Mouse (Mus musculus) intestine, embryonic 14.5 days (tissue): ENCODE results near the gene Tubb4a. TPM values are rescaled to one million over a fixed set of nuclear protein-coding genes. Genes with fewer than 3 reads are reported as not detected.
A peak's percentile ranks its signal among the peaks of the same experiment; 100 is the strongest.

ENCODE experiments used
- ATAC-seq: fragments of 200-750 bp; cut with Nextera tagmentation; replicated peaks from 2 replicates; pipeline ENCODE4 v1.8.0; 2017; ENCODE audit warnings: low read depth, moderate number of reproducible peaks, moderate TSS enrichment, moderate library complexity; ENCODE audit not compliant: low FRiP score, low TSS enrichment
- DNase-seq: peaks from one replicate; pipeline ENCODE4 v3.0.0-alpha.2; 2018; ENCODE audit warnings: low spot score
- H3K27ac ChIP-seq: fragments of 300-500 bp; sonication (generic); 2 replicates; pipeline ENCODE4 v1.5.1; 2014; ENCODE audit warnings: low read depth, mild to moderate bottlenecking, control low read depth
- H3K27me3 ChIP-seq: fragments of 300-500 bp; sonication (generic); replicated peaks from 2 replicates; pipeline ENCODE4 v1.6.1; 2014; ENCODE audit warnings: low read length, control low read depth; ENCODE audit not compliant: control insufficient read depth, insufficient read depth
- H3K36me3 ChIP-seq: fragments of 300-500 bp; sonication (generic); 2 replicates; pipeline ENCODE4 v1.6.1; 2014; ENCODE audit warnings: low read length, control low read depth; ENCODE audit not compliant: control insufficient read depth, insufficient read depth
- H3K4me1 ChIP-seq: fragments of 300-500 bp; sonication (generic); replicated peaks from 2 replicates; pipeline ENCODE4 v1.6.1; 2014; ENCODE audit warnings: low read length, control low read depth, mixed read lengths; ENCODE audit not compliant: control insufficient read depth, insufficient read depth
- H3K4me2 ChIP-seq: fragments of 300-500 bp; sonication (generic); 2 replicates; pipeline ENCODE4 v1.6.1; 2014; ENCODE audit warnings: low read length
- H3K4me3 ChIP-seq: fragments of 300-500 bp; sonication (generic); 2 replicates; pipeline ENCODE4 v1.5.1; 2014; ENCODE audit warnings: low read depth, low read length, control low read depth, mixed read lengths
- H3K9ac ChIP-seq: fragments of 300-500 bp; sonication (generic); 2 replicates; pipeline ENCODE4 v1.6.1; 2014; ENCODE audit warnings: mild to moderate bottlenecking, low read length
- H3K9me3 ChIP-seq: fragments of 300-500 bp; sonication (generic); 2 replicates; pipeline ENCODE4 v1.6.1; 2016; ENCODE audit warnings: low read length, control low read depth; ENCODE audit not compliant: control insufficient read depth
- WGBS: fragments of 180-500 bp; shearing (Covaris S2); extraction: QIAGEN DNeasy Blood & Tissue Kit; methylation state at CpG from one replicate; pipeline ENCODE4 v1.1.7; 2014; 5-methylcytosine and 5-hydroxymethylcytosine counted together
- polyA plus RNA-seq: library from polyadenylated mRNA; unstranded; fragments of >200 nt; fragmentation: Nextera tagmentation; extraction: Ambion mirVana; gene quantifications from 2 replicates; pipeline ENCODE4 v1.2.1, GENCODE M21; 2014

Tubb4a gene
- polyA plus RNA-seq, 1 experiment from 2014 or later = 36.4 TPM

DNA sequence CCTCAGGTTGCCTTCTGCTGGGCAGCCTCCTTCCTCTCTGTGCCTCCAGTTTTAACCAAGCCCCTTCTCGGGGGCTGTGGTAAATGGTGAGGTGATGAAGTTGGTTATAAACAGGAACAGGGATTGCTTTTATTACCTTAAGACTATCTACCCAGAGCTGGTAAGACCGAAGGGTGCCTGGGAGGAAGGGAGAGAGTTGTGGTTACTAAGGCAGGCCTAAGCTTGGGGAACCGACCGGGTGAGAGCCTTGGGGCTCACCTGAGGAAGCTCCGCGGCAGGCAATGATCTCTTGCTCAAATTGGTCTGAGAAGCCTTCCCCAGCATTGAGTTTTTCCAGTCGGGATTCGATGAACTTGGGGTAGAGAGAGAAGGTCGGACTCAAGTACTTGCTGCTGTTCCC is 17.3 kb downstream of the Tubb4a start:
- Histone ChIP-seq H3K9ac (no peak overlapping the region), H3K36me3 (no peaks in the 10 kb centered on the region), H3K27me3 (no peaks in the 10 kb centered on the region), H3K4me2 (peak overlapping the region; percentile 37), H3K4me3 (peak overlapping the region; percentile 2; the same call in 1 of the 2 replicates), H3K27ac (peak overlapping the region; percentile 47; the same call in 1 of the 2 replicates), H3K9me3 (no peaks in the 10 kb centered on the region), H3K4me1 (no peaks in the 10 kb centered on the region)
- WGBS = 8% methylated on average over 9 of the region's 9 CpGs
- ATAC-seq (peak; percentile 57; the same call in 1 of the 2 replicates), DNase-seq (no peak)

DNA sequence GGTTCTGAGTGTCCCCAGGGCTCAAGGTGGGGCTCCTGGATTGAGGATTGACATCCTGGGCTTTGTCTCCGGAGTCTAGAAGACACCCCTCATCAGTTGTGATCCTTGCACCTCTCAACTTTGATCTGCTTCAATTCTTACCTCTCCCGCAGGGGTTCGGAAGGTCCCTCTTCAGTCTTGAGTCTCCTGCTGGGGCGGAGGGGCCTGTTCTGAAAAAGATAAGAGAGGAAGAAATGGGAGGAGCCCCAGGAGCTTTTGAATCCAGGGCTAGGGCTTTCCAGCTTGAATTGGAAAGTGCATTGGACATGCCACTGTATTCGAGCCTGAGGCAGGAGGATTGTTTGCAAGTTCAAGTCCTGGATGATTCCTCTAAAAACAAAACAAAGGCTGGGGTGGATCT is 20.7 kb downstream of the Tubb4a start:
- H3K9ac ChIP-seq = no peak overlapping the region
- no peaks in the 10 kb centered on the region for H3K36me3 ChIP-seq
- no peak overlapping the region for H3K4me2 ChIP-seq
- peaks cover 15% of the 10 kb centered on the region for H3K27me3 ChIP-seq
- no peak for DNase-seq
- no peak for ATAC-seq
- H3K27ac ChIP-seq = no peak overlapping the region
- no peak overlapping the region for H3K4me3 ChIP-seq
- peaks cover 7% of the 10 kb centered on the region; the same call in 1 of the 2 replicates for H3K4me1 ChIP-seq
- no peaks in the 10 kb centered on the region for H3K9me3 ChIP-seq
- WGBS = 63% methylated on average over 5 of the region's 5 CpGs

DNA sequence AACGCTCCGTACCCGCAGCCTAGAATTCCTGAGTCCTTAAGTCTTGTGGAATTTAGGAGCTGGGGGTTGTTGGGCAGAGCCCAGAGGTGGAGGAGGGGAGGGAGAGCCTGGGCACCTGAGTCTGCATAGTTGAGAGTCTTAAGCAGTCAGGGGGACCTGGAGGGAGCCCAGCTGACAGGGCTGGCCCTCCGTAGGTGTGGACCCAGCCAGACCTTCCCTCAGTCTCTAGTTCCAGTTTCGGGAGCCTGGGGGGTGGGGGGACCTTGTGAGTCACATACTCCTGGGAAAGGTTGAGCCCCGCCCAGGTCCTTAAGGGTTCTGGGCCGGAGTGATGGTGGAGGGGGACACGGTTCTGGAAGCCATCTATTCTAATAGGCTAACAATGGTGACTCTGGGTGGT is 24.6 kb downstream of the Tubb4a start:
- Histone ChIP-seq H3K9me3 (no peaks in the 10 kb centered on the region), H3K27me3 (peaks cover 25% of the 10 kb centered on the region), H3K4me1 (peaks cover 8% of the 10 kb centered on the region; the same call in 1 of the 2 replicates), H3K36me3 (no peaks in the 10 kb centered on the region), H3K4me3 (peak overlapping the region; percentile 40), H3K9ac (peak overlapping the region; percentile 51), H3K4me2 (peak overlapping the region; percentile 34), H3K27ac (no peak overlapping the region)
- DNase-seq (no peak), ATAC-seq (no peak)
- 11% methylated on average over 8 of the region's 8 CpGs for WGBS

DNA sequence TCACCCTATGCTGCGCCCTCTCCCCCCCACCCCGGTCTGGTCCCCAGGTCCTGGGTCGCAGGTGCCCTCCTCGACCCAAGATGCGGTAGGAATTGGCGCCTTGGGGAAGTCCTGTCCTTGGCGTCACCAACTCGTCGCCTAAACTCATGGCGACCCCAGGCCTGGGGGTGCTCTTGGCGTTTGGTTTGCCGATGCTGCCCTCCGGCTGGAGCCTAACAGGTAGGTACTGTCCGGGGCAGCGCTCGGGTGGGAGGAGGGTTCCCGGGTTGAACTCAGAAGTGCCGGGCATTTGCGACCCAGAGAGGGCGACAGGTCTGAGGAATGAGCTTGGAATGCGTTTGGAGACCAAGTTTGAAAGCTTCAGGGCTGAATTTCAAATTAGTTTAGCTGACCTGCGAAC is 25.0 kb downstream of the Tubb4a start:
- ATAC-seq (no peak), DNase-seq (no peak)
- H3K9me3 ChIP-seq = no peaks in the 10 kb centered on the region
- peaks cover 8% of the 10 kb centered on the region; the same call in 1 of the 2 replicates for H3K4me1 ChIP-seq
- H3K27ac ChIP-seq = peak overlapping the region; percentile 75
- WGBS = under 1% methylated on average over 20 of the region's 22 CpGs
- peak overlapping the region; percentile 40 for H3K4me3 ChIP-seq
- H3K27me3 ChIP-seq = peaks cover 25% of the 10 kb centered on the region
- peak overlapping the region; percentile 51 for H3K9ac ChIP-seq
- peak overlapping the region; percentile 34 for H3K4me2 ChIP-seq
- no peaks in the 10 kb centered on the region; the same call in 1 of the 2 replicates for H3K36me3 ChIP-seq

DNA sequence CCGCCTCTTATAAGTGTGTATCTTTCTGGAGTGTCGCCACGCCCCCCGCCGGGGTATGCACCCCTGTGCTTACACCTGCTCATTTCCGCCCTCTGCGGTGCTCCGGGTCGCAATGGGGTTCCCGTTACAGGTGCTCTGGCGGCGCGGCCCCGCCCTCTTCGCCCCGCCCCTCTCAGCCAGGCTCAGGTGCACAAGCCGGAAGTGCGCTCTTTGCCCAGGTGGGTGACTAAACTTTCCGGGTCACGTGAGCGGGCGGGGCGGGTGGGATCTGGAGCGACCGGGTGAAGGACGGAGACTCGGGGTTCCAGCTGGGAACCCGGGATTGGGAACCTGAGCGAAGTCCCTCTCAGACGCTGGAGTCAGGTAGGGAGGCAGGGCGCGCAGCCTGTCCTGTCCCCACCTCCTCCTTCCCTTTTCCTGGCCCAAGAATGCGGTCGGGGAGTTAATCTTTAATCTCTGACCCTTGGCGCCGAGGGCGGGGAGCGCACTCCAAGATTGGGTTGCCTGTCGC is 25.5 kb downstream of the Tubb4a start:
- ATAC-seq = peak; percentile 69
- WGBS = 1% methylated on average over 39 of the region's 39 CpGs
- H3K27ac ChIP-seq = peak overlapping the region; percentile 75
- H3K4me3 ChIP-seq = peak overlapping the region; percentile 40
- H3K4me2 ChIP-seq = peak overlapping the region; percentile 34
- DNase-seq = peak; percentile 83
- H3K4me1 ChIP-seq = peaks cover 8% of the 10 kb centered on the region; the same call in 1 of the 2 replicates
- H3K36me3 ChIP-seq = no peaks in the 10 kb centered on the region; the same call in 1 of the 2 replicates
- no peaks in the 10 kb centered on the region for H3K9me3 ChIP-seq
- peak overlapping the region; percentile 51 for H3K9ac ChIP-seq
- H3K27me3 ChIP-seq = peaks cover 25% of the 10 kb centered on the region

DNA sequence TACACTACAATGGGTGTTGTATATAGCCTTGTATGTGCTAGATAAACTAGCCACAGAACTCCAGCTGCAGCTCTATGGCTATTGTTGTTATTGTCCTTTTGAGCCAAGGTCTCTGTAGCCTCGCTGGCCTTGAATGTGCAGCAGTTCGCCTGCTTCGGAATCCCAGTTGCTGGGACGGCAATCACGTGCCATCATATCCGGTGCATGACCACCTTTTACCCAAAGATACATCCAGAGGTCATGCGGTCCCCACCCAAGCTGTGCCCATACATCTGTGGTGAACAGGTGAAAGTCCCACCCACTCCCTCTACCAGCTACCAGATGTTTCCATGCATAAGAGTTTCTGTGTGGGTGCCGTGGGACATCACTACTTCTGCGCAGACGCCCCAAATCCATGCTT is 26.5 kb downstream of the Tubb4a start:
- Histone ChIP-seq H3K27ac (no peak overlapping the region), H3K27me3 (peaks cover 25% of the 10 kb centered on the region), H3K36me3 (no peaks in the 10 kb centered on the region; the same call in 1 of the 2 replicates), H3K9me3 (no peaks in the 10 kb centered on the region), H3K9ac (no peak overlapping the region), H3K4me2 (peak overlapping the region; percentile 81), H3K4me3 (no peak overlapping the region; the same call in 1 of the 2 replicates), H3K4me1 (peaks cover 8% of the 10 kb centered on the region; the same call in 1 of the 2 replicates)
- DNase-seq = no peak
- ATAC-seq = no peak
- WGBS = 37% methylated on average over 10 of the region's 10 CpGs

DNA sequence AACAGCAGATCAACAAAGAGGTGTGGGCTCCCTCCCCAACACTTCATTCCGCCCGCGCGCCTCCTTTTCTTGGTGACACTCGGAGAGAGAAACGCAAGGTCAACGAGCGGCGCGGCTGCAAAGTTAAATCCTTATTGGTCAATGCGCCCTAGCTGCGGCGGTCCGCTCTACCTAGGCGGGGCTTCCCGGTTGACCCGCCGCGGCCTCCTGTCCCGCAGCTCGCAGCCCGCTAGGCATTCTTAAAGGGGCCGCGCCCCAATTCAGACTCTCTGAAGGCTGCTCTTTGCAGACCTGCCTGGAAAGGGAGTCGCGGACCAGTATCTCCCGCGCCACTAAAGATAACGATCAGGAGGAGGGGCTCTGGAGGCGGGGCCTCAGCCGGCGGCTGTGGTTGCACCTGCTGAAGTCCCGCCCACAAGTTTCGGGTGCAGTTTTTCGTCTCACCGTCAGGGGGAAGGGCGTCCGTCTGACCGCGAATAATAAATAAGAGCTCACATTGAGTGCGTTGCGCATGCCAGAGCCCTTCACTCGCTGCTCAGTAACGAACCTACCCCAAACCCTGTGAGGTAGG is 27.3 kb downstream of the Tubb4a start:
- H3K4me2 ChIP-seq = peak overlapping the region; percentile 81
- under 1% methylated on average over 44 of the region's 44 CpGs for WGBS
- H3K27me3 ChIP-seq = peaks cover 25% of the 10 kb centered on the region
- peaks cover 8% of the 10 kb centered on the region; the same call in 1 of the 2 replicates for H3K4me1 ChIP-seq
- no peak overlapping the region for H3K9ac ChIP-seq
- H3K27ac ChIP-seq = peak overlapping the region; percentile 54; the same call in 1 of the 2 replicates
- H3K36me3 ChIP-seq = peaks cover 2% of the 10 kb centered on the region
- H3K9me3 ChIP-seq = no peaks in the 10 kb centered on the region
- H3K4me3 ChIP-seq = peak overlapping the region; percentile 70
- peak; percentile 77 for ATAC-seq
- DNase-seq = peak; percentile 97

DNA sequence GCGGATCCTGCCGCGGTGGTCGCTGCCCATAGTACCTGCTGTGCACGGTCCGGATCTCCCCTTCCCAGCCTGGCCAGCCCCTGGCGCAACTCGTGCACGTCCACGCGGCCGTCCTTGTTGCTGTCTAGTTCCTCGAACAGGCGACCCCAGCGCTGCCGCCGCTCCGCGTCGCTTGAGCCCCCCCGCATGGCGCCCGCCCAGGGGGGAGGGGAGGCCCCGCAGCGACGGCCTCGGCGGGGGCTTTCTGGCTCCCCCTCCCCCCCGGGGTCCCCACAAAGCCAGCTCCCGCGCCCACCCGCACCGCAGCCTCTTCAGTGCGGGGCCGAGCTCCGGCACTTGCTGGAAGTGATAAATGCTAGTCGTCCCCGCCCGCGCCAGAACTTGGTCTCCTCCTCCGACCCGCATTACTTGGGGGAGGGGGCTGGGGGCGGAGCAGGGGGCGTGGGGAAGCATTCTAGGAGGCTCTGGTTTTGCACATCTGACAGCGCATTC is 28.1 kb downstream of the Tubb4a start, which contains the start of gene Slc25a23:
Gene Slc25a23 (minus strand): TSS at position 378 of the 492 bp plus-strand sequence.
- H3K4me2 ChIP-seq = peak within 1 kb of the TSS; percentile 81
- H3K4me1 ChIP-seq = peaks cover 8% of the 10 kb centered on the region; the same call in 1 of the 2 replicates
- H3K9me3 ChIP-seq = no peaks in the 10 kb centered on the region
- 1% methylated on average over 27 of the region's 45 CpGs for WGBS
- ATAC-seq = peak; percentile 48; the same call in 1 of the 2 replicates
- peaks cover 10% of the 10 kb centered on the region for H3K36me3 ChIP-seq
- H3K9ac ChIP-seq = peak within 1 kb of the TSS; percentile 55
- peak; percentile 87 for DNase-seq
- H3K27ac ChIP-seq = peak within 1 kb of the TSS; percentile 54; the same call in 1 of the 2 replicates
- peak within 1 kb of the TSS; percentile 70 for H3K4me3 ChIP-seq
- peaks cover 25% of the 10 kb centered on the region for H3K27me3 ChIP-seq
